Mouse (Mus musculus) lung, postnatal 0 days (tissue): ENCODE results near the gene Dcakd.

Experiments used
- CTCF ChIP-seq: IDR thresholded peaks from 2 replicates; pipeline ENCODE4 v1.5.1; 2016; ENCODE audit warnings: antibody characterized with exemption, mild to moderate bottlenecking
- EP300 ChIP-seq: IDR thresholded peaks from 2 replicates; pipeline ENCODE4 v1.6.1; 2016; ENCODE audit warnings: antibody characterized with exemption, mild to moderate bottlenecking, control low read depth

DNA sequence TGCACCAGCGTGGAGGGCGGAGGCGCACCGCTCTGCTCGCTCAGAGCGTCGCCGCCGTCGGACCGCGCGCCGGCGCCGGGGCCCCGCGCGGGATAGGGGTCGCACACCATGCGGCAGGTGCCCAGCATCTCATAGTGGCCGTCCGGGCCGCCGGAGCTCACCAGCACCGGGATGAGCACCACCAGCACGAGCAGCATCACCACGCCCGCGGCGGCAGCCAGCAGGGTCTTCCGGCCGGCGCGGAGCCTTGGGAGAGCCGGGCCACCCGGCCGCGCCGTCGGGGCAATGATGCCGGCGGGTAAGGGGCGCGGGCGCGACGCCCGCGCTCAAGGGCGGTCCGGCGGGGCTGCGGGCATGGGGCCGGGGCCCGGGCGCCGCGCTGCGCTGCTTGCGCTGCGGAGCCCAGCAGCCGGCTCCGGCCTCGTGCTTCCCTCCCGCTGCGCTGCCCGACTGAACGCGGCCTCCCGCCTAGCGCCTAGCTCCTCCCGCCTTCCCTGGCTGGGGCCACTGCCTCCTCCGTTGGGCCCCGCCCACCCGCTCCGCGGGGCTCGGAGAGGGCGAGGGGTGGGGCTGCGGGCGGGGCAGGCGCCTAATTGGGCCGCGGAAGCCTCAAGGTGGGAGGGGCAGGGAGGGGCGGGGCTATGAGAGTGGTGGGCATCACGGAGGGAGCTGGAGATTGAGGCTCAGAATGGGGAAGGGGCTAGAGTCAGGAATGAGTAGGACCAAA, 81.7 kb downstream of the Dcakd start, which contains the start of gene C1ql1:
- TF ChIP-seq CTCF (no peak), EP300 (no peak)
